7 mouse cellular contexts compared by ENCODE assay signal in the genomic region with DNA sequence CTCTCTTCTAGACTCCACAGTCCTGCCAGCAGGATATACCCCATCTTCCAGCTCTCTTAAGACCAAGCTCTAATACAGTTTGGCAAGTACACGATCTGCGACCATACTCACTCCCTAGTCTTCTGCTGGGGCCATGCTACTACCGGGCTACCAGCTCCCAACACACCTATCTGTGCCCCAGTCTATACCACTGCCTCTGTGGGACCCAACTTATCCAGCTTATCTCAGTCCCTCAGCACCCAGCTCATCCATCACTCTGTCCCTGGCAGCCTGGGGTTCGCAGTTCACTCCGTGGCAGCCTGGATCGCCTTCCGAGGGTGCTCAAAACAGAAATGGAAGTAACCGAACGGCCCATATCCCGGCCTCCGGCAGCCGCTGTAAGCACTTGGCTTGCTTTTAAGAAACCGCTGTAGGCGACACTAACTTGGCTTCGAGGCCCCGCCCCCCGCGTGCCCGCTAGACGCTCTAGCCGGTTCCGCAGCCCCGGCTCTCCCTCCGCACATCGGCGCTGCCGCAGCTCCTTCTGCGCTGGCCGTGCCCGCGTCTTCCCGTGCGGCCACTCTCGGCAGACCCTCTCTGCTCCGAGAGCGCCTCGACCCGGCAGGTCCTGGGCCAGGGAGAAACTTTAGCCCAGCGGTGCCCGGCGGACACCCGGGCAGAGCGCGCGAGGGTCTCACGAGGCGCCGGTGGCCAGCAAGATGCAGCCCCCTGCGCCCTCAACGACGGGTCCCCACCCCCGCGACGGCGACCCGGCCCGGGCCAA. TPM values are rescaled to one million over a fixed set of nuclear protein-coding genes. Genes with fewer than 3 reads are reported as not detected.
DNase-seq lines count a peak whose midpoint lies in the region; ATAC-seq lines count a peak whose summit lies in the region.

No protein-coding gene starts in this region.

- WGBS in heart, embryonic 16.5 days: under 1% methylated on average over 57 of the region's 57 CpGs

- peak overlapping the region; percentile 96 for H3K27ac ChIP-seq in heart, embryonic 16.5 days (ENCODE audit: low read length)

- peaks cover 3% of the 10 kb centered on the region for H3K27me3 ChIP-seq in erythroblast, embryonic 14.5 days (ENCODE audit: control insufficient read depth)
- H3K27me3 ChIP-seq in heart, embryonic 16.5 days (ENCODE audit: control insufficient read depth, insufficient read depth, low read length): no peaks in the 10 kb centered on the region

- peak; percentile 12; the same call in 1 of the 2 replicates for ATAC-seq in heart, embryonic 16.5 days (replicated peaks; ENCODE audit: extremely low read depth, insufficient read depth, low FRiP score)

- peak overlapping the region; percentile 94 for H3K9ac ChIP-seq in heart, embryonic 16.5 days (ENCODE audit: low read length)

- DNase-seq in ES-CJ7 (ENCODE audit: low read depth, low spot score): peak; percentile 49
- DNase-seq in adrenal gland, postnatal 14 days: peak; percentile 87
- peak; percentile 84 to 89 for DNase-seq in kidney, postnatal 25 days
- DNase-seq in lung, postnatal 4 days: peak; percentile 81 to 86
- DNase-seq in right cerebral cortex, postnatal 36 days (ENCODE audit: low spot score in 2 of 2): peak; percentile 32 to 42

- H3K4me3 ChIP-seq in erythroblast, embryonic 14.5 days (replicated peaks): peak overlapping the region; percentile 99
- H3K4me3 ChIP-seq in heart, embryonic 16.5 days (ENCODE audit: low read length): peak overlapping the region; percentile 96

- H3K4me1 ChIP-seq in erythroblast, embryonic 14.5 days (ENCODE audit: control insufficient read depth): peaks cover 42% of the 10 kb centered on the region
- peaks cover 26% of the 10 kb centered on the region for H3K4me1 ChIP-seq in heart, embryonic 16.5 days (ENCODE audit: control insufficient read depth, insufficient read depth, low read length)

- H3K4me2 ChIP-seq in heart, embryonic 16.5 days (ENCODE audit: low read depth, low read length): peak overlapping the region; percentile 96

- no peaks in the 10 kb centered on the region for H3K9me3 ChIP-seq in erythroblast, embryonic 14.5 days (ENCODE audit: control insufficient read depth, low read length)
- H3K9me3 ChIP-seq in heart, embryonic 16.5 days (replicated peaks; ENCODE audit: control insufficient read depth, low read length): no peaks in the 10 kb centered on the region

- H3K36me3 ChIP-seq in erythroblast, embryonic 14.5 days (ENCODE audit: control insufficient read depth): peaks cover 28% of the 10 kb centered on the region
- peaks cover 20% of the 10 kb centered on the region; the same call in 1 of the 2 replicates for H3K36me3 ChIP-seq in heart, embryonic 16.5 days (ENCODE audit: control insufficient read depth, insufficient read depth)

RNA-seq across cellular contexts. Expression of a gene that starts 0.9 kb away (rescaled TPM):
- 103 and 113 TPM in 2 replicates for total RNA-seq in adrenal gland, postnatal 14 days (2021)
- polyA plus RNA-seq in erythroblast, embryonic 14.5 days (2012): 2.5 and 3.9 TPM in 2 replicates
- polyA plus RNA-seq in heart, embryonic 16.5 days (2015; fragmentation: Nextera tagmentation; extraction: Ambion mirVana): 165 and 167 TPM in 2 replicates

RNA-seq across cellular contexts. Expression of a gene that starts 17.7 kb away (rescaled TPM):
- total RNA-seq in adrenal gland, postnatal 14 days (2021): 30.2 and 32.3 TPM in 2 replicates
- 0.05 and 0.08 TPM in 2 replicates for polyA plus RNA-seq in erythroblast, embryonic 14.5 days (2012)
- 5.4 and 7.9 TPM in 2 replicates for polyA plus RNA-seq in heart, embryonic 16.5 days (2015; fragmentation: Nextera tagmentation; extraction: Ambion mirVana)

RNA-seq across cellular contexts. Expression of a gene that starts 23.5 kb away (rescaled TPM):
- total RNA-seq in adrenal gland, postnatal 14 days (2021): 1.8 and 3.0 TPM in 2 replicates
- polyA plus RNA-seq in erythroblast, embryonic 14.5 days (2012): 0.18 and 0.29 TPM in 2 replicates
- 8.1 and 10.0 TPM in 2 replicates for polyA plus RNA-seq in heart, embryonic 16.5 days (2015; fragmentation: Nextera tagmentation; extraction: Ambion mirVana)

RNA-seq across cellular contexts. Expression of a gene that starts 37.8 kb away (rescaled TPM):
- total RNA-seq in adrenal gland, postnatal 14 days (2021): 25.9 and 32.2 TPM in 2 replicates
- 0.10 TPM in 1 of 2 replicates, not detected in the other for polyA plus RNA-seq in erythroblast, embryonic 14.5 days (2012)
- 12.4 and 13.2 TPM in 2 replicates for polyA plus RNA-seq in heart, embryonic 16.5 days (2015; fragmentation: Nextera tagmentation; extraction: Ambion mirVana)

Comparison
In these comparisons a context has a peak if more than half of its experiments do, and no peak if none do; other contexts are left out.
1. Peak in every context shown above with its lines: DNase-seq, ATAC-seq, H3K4me3 ChIP-seq and H3K27ac ChIP-seq.
2. DNase-seq: peak in every context shown above with its lines; median percentile 87 in adrenal gland, postnatal 14 days; 86 in kidney, postnatal 25 days; 84 in lung, postnatal 4 days; 49 in ES-CJ7; 37 in right cerebral cortex, postnatal 36 days.
3. RNA of a gene that starts 0.9 kb away (polyA plus RNA-seq): 165 to 167 TPM in heart, embryonic 16.5 days; 2.5 to 3.9 TPM in erythroblast, embryonic 14.5 days; every median in the first group is over 10 times any median in the second.